Mouse (Mus musculus) CD8-positive naive resting alpha-beta T cell, adult 2 months (primary cell): ENCODE measurements at regions not wholly inside any gene's neighbourhood (a gene's known extent, or its start where the extent isn't known, plus 50 kb on each side); places are given as distances from the start of the nearest gene placed in this dataset.
"Not testable (repeated sequence)": the region's sequence is repeated elsewhere in the genome, so short reads cannot be mapped to it uniquely, and the experiment has no call there.

Experiments used
- DNase-seq, 2 experiments: peaks; one replicate each; pipeline ENCODE4 v3.0.0; 2022; ENCODE audit warnings: low read depth in 2 of 2, low spot score in 2 of 2

- no peak for DNase-seq
Observed at GRCm38 (mm10) chr13:99128979-99129378, 55.6 kb upstream of the Zfp366 start.

GRCm38 (mm10) chr13:99128284-99128691 is 56.3 kb upstream of the Zfp366 start:
- DNase-seq, result no peak

- no peak for DNase-seq
Observed at GRCm38 (mm10) chr13:99127716-99128115, 56.9 kb upstream of the Zfp366 start.

- DNase-seq, result not testable (repeated sequence)
Observed at GRCm38 (mm10) chr13:99126971-99127370, 57.7 kb upstream of the Zfp366 start.

GRCm38 (mm10) chr13:99126538-99126937 is 58.1 kb upstream of the Zfp366 start:
- DNase-seq, result no peak

GRCm38 (mm10) chr13:99125946-99126345 is 58.7 kb upstream of the Zfp366 start:
- no peak for DNase-seq

- DNase-seq, result no peak
Observed at GRCm38 (mm10) chr13:99124894-99125570, 59.6 kb upstream of the Zfp366 start.

GRCm38 (mm10) chr13:99124141-99124540 is 60.5 kb upstream of the Zfp366 start:
- no peak for DNase-seq

- no peak for DNase-seq
Observed at GRCm38 (mm10) chr13:99123476-99124140, 61.0 kb upstream of the Zfp366 start.

- not testable (repeated sequence) for DNase-seq
Observed at GRCm38 (mm10) chr13:99122539-99122938, 62.1 kb upstream of the Zfp366 start.

GRCm38 (mm10) chr13:99121096-99121495 is 63.5 kb upstream of the Zfp366 start:
- DNase-seq, result no peak

- no peak for DNase-seq
Observed at GRCm38 (mm10) chr13:99119941-99120340, 64.7 kb upstream of the Zfp366 start.

GRCm38 (mm10) chr13:99118901-99119300 is 65.7 kb upstream of the Zfp366 start:
- DNase-seq, result no peak

- DNase-seq, result no peak
Observed at GRCm38 (mm10) chr13:99115541-99115940, 69.1 kb upstream of the Zfp366 start.

GRCm38 (mm10) chr13:99114565-99114964 is 70.1 kb upstream of the Zfp366 start:
- no peak for DNase-seq

- DNase-seq, result no peak
Observed at GRCm38 (mm10) chr13:99111736-99112386, 72.8 kb upstream of the Zfp366 start.

- DNase-seq, result no peak
Observed at GRCm38 (mm10) chr13:99107983-99108382, 76.6 kb upstream of the Zfp366 start.

GRCm38 (mm10) chr13:99102089-99102681 is 82.4 kb upstream of the Zfp366 start:
- DNase-seq, result no peak

- DNase-seq, result no peak
Observed at GRCm38 (mm10) chr13:99100430-99101409, 83.9 kb upstream of the Zfp366 start.

GRCm38 (mm10) chr13:99099794-99100429 is 84.7 kb upstream of the Zfp366 start:
- no peak for DNase-seq
